ENCODE assay signal across 31 mouse cellular contexts in genomic region chr1:23731324-23731723, GRCm38 (mm10). TPM values are rescaled to one million over a fixed set of nuclear protein-coding genes. Genes with fewer than 3 reads are reported as not detected.
"Had no signal": no experiment of that assay in that cellular context is flagged by ENCODE, and none has a peak within 500 bp of the region (broad histone marks: within the 10 kb centered on the region; RNA-seq: fewer than 3 reads in every experiment).

No protein-coding gene starts in this region.

- H3K36me3 ChIP-seq: limb, embryonic 12.5 days; limb, embryonic 13.5 days; limb, embryonic 15.5 days; liver, embryonic 12.5 days; liver, embryonic 13.5 days; liver, embryonic 15.5 days; lung, embryonic 15.5 days; midbrain, embryonic 10.5 days; midbrain, embryonic 12.5 days; midbrain, embryonic 13.5 days; midbrain, embryonic 15.5 days had no signal

- H3K9me3 ChIP-seq: limb, embryonic 12.5 days; limb, embryonic 13.5 days; limb, embryonic 15.5 days; liver, embryonic 12.5 days; liver, embryonic 13.5 days; liver, embryonic 15.5 days; lung, embryonic 15.5 days; megakaryocyte, embryonic 14.5 days; midbrain, embryonic 10.5 days; midbrain, embryonic 12.5 days; midbrain, embryonic 13.5 days; midbrain, embryonic 15.5 days had no signal

- H3K9ac ChIP-seq: limb, embryonic 12.5 days; limb, embryonic 13.5 days; limb, embryonic 15.5 days; liver, embryonic 12.5 days; liver, embryonic 13.5 days; liver, embryonic 14.5 days; liver, embryonic 15.5 days; liver, postnatal 0 days; lung, embryonic 14.5 days; lung, embryonic 15.5 days; midbrain, embryonic 12.5 days; midbrain, embryonic 13.5 days; midbrain, embryonic 15.5 days had no signal

- DNase-seq: left cerebral cortex, postnatal 4 days; liver; liver, embryonic 13.5 days; liver, postnatal 0 days; lung, adult 18-20 months; lung, adult 2 months; lung, embryonic 14.5 days; lung, postnatal 10 days; lung, postnatal 14 days; lung, postnatal 36 days; lung, postnatal 4 days; midbrain, embryonic 14.5 days had no signal

- ATAC-seq: liver, embryonic 12.5 days; liver, postnatal 0 days; lung, postnatal 0 days; midbrain, embryonic 13.5 days; midbrain, embryonic 15.5 days; midbrain, embryonic 16.5 days had no signal

- H3K4me3 ChIP-seq: limb, embryonic 12.5 days; limb, embryonic 13.5 days; limb, embryonic 15.5 days; liver, embryonic 12.5 days; liver, embryonic 13.5 days; liver, embryonic 15.5 days; lung, embryonic 15.5 days; megakaryocyte, embryonic 14.5 days; midbrain, embryonic 10.5 days; midbrain, embryonic 12.5 days; midbrain, embryonic 13.5 days; midbrain, embryonic 15.5 days; myocyte had no signal

- H3K4me2 ChIP-seq: limb, embryonic 12.5 days; limb, embryonic 13.5 days; limb, embryonic 15.5 days; liver, embryonic 11.5 days; liver, embryonic 12.5 days; liver, embryonic 13.5 days; liver, embryonic 15.5 days; lung, embryonic 14.5 days; lung, embryonic 15.5 days; midbrain, embryonic 11.5 days; midbrain, embryonic 12.5 days; midbrain, embryonic 13.5 days; midbrain, embryonic 15.5 days had no signal

- H3K27me3 ChIP-seq: limb, embryonic 12.5 days; limb, embryonic 13.5 days; limb, embryonic 15.5 days; liver, embryonic 12.5 days; liver, embryonic 13.5 days; liver, embryonic 15.5 days; lung, embryonic 15.5 days; megakaryocyte, embryonic 14.5 days; midbrain, embryonic 12.5 days; midbrain, embryonic 13.5 days; midbrain, embryonic 15.5 days had no signal

- H3K27ac ChIP-seq: limb, embryonic 12.5 days; limb, embryonic 13.5 days; limb, embryonic 15.5 days; liver, embryonic 12.5 days; liver, embryonic 13.5 days; liver, embryonic 14.5 days; liver, embryonic 15.5 days; lung, embryonic 15.5 days; macrophage; midbrain, embryonic 10.5 days; midbrain, embryonic 12.5 days; midbrain, embryonic 13.5 days; midbrain, embryonic 15.5 days had no signal

- H3K4me1 ChIP-seq: limb, embryonic 15.5 days; liver, embryonic 12.5 days; liver, embryonic 13.5 days; liver, embryonic 15.5 days; lung, embryonic 15.5 days; megakaryocyte, embryonic 14.5 days; midbrain, embryonic 10.5 days; midbrain, embryonic 12.5 days; midbrain, embryonic 13.5 days; midbrain, embryonic 15.5 days had no signal

RNA-seq across cellular contexts. Expression of gene B3gat2, which starts 30.2 kb away (rescaled TPM):
- polyA plus RNA-seq: liver, adult 2 months had no signal
